Mouse (Mus musculus) liver, postnatal 0 days (tissue): ENCODE measurements around the gene 1700022I11Rik. TPM values are rescaled to one million over a fixed set of nuclear protein-coding genes. Genes with fewer than 3 reads are reported as not detected.
"Not testable (repeated sequence)": the region's sequence is repeated elsewhere in the genome, so short reads cannot be mapped to it uniquely, and the experiment has no call there.

Experiments used
- ATAC-seq: fragments of 200-750 bp; cut with Nextera tagmentation; 2 replicates; pipeline ENCODE4 v1.8.0; 2017; ENCODE audit warnings: mild to moderate bottlenecking, moderate library complexity
- DNase-seq: peaks from one replicate; pipeline ENCODE4 v3.0.0-alpha.2; 2016
- H3K27ac ChIP-seq: fragments of 300-500 bp; sonication (generic); 2 replicates; pipeline ENCODE4 v1.5.1; 2014; ENCODE audit warnings: antibody characterized with exemption, moderate library complexity, mild to moderate bottlenecking, low read depth
- H3K27me3 ChIP-seq: fragments of 300-500 bp; sonication (generic); 2 replicates; pipeline ENCODE4 v1.6.1; 2014; ENCODE audit warnings: low read length, control low read depth, mixed read lengths; ENCODE audit not compliant: insufficient read depth
- H3K36me3 ChIP-seq: fragments of 300-500 bp; sonication (generic); replicated peaks from 2 replicates; pipeline ENCODE4 v1.6.1; 2014; ENCODE audit warnings: mild to moderate bottlenecking, control low read depth, low read length, moderate library complexity, mixed read lengths; ENCODE audit not compliant: insufficient read depth
- H3K4me1 ChIP-seq: fragments of 300-500 bp; sonication (generic); 2 replicates; pipeline ENCODE4 v1.6.1; 2014; ENCODE audit warnings: antibody characterized with exemption, mild to moderate bottlenecking, control low read depth; ENCODE audit not compliant: insufficient read depth
- H3K4me2 ChIP-seq: fragments of 300-500 bp; sonication (generic); 2 replicates; pipeline ENCODE4 v1.6.1; 2014; ENCODE audit warnings: low read depth, mild to moderate bottlenecking, low read length, moderate library complexity, mixed read lengths
- H3K4me3 ChIP-seq: fragments of 300-500 bp; sonication (generic); 2 replicates; pipeline ENCODE4 v1.5.1; 2014; ENCODE audit warnings: low read depth, low read length
- H3K9ac ChIP-seq: fragments of 300-500 bp; sonication (generic); replicated peaks from 2 replicates; pipeline ENCODE4 v1.6.1; 2014; ENCODE audit warnings: mild to moderate bottlenecking, moderate library complexity
- H3K9me3 ChIP-seq: fragments of 300-500 bp; sonication (generic); 2 replicates; pipeline ENCODE4 v1.6.1; 2016; ENCODE audit warnings: mild to moderate bottlenecking, control low read depth, low read length, mixed read lengths
- CTCF ChIP-seq: sonication (generic); IDR thresholded peaks from 2 replicates; pipeline ENCODE4 v1.5.1; 2016; ENCODE audit warnings: antibody characterized with exemption, low read depth
- EP300 ChIP-seq: IDR thresholded peaks from 2 replicates; pipeline ENCODE4 v1.6.1; 2016; ENCODE audit warnings: antibody characterized with exemption, low read depth, mild to moderate bottlenecking
- WGBS: fragments of 180-500 bp; shearing (Covaris S2); extraction: QIAGEN DNeasy Blood & Tissue Kit; methylation state at CpG from one replicate; pipeline ENCODE4 v1.1.7; 2014; ENCODE audit not compliant: insufficient replicate concordance; 5-methylcytosine and 5-hydroxymethylcytosine counted together
- polyA plus RNA-seq: library from polyadenylated mRNA; unstranded; fragments of >200 nt; fragmentation: Nextera tagmentation; extraction: Ambion mirVana; gene quantifications from 2 replicates; pipeline ENCODE4 v1.2.1, GENCODE M21; 2015

Gene 1700022I11Rik
- polyA plus RNA-seq, 1 experiment from 2014 or later: not detected

DNA sequence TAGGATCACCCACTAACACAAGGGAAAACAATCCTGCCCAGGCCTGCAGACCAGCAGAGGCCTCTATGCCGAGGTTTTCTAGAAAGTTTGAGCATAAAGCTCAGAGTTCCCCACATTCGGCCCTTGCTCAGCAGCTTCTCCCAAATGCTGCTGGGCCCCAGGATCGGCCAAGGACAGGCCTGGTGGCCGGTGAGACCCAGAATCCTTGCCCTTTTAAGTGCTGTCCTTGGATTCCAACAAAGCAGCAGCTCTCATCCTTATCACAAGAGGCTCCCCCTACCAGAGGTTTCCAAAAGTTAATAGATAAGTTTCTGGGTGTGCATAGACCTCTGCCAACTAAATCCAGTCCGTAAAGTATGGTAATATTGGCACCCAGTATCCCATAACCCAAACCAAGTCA, 4.5 kb downstream of the 1700022I11Rik start:
- Histone ChIP-seq H3K4me3 (no peak overlapping the region), H3K4me2 (no peak overlapping the region), H3K36me3 (0 out of 2 replicates have a peak, but pooled peaks cover 7% of the 10 kb centered on the region), H3K27me3 (no peaks in the 10 kb centered on the region), H3K4me1 (no peaks in the 10 kb centered on the region), H3K9me3 (no peaks in the 10 kb centered on the region), H3K27ac (no peak overlapping the region), H3K9ac (no peak overlapping the region)
- 72% methylated on average over 5 of the region's 5 CpGs for WGBS
- ATAC-seq (no peak), DNase-seq (no peak)
- TF ChIP-seq EP300: no peak
- TF ChIP-seq CTCF: no peak

DNA sequence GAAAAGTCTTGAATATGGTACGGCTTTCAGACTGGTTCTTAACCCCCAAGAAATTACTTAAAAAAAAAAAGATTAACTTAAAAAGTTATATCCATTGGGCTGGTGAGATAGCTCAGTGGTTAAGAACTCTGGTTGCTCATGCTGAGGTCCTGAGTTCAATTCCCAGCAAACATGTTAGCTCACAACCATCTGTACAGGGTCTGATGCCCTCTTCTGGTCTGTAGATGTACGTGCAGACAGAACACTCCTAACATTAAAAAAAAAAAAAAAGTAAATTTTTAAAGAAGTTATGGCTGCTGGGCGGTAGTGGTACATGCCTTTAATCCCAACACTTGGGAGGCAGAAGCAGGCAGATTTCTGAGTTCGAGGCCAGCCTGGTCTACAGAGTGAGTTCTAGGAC, 8.7 kb downstream of the 1700022I11Rik start:
- ATAC-seq (no peak), DNase-seq (no peak)
- H3K9ac ChIP-seq: no peak overlapping the region
- no peak overlapping the region for H3K4me2 ChIP-seq
- H3K27me3 ChIP-seq: no peaks in the 10 kb centered on the region
- no peaks in the 10 kb centered on the region for H3K9me3 ChIP-seq
- TF ChIP-seq CTCF (peak; percentile 41), EP300 (no peak)
- peaks cover 34% of the 10 kb centered on the region for H3K36me3 ChIP-seq
- no peak overlapping the region for H3K27ac ChIP-seq
- 87% methylated on average over 4 of the region's 4 CpGs for WGBS
- H3K4me1 ChIP-seq: no peaks in the 10 kb centered on the region
- no peak overlapping the region for H3K4me3 ChIP-seq

DNA sequence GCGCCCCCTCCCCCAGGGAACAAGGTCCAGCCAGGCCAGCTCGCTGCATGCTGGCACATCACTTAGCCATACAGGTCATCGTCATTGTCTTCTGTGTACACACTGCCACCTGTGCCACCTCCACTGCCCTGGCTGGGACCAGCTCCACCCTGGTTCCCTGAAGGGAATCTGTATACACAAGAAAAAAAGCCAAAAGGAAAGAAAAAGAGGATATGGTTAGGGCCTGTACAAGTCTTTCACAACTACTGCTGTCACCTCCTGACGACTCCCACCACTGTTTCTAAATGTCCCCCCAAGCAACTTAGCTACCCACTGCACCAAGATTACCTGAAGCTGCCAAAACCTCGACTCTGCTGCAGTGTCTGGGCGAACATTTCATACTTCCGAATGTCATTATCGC, 11.1 kb downstream of the 1700022I11Rik start:
- 74% methylated on average over 7 of the region's 8 CpGs for WGBS
- not testable (repeated sequence) for H3K9me3 ChIP-seq, H3K4me1 ChIP-seq, H3K9ac ChIP-seq, DNase-seq, H3K27ac ChIP-seq, H3K27me3 ChIP-seq, H3K4me2 ChIP-seq, H3K4me3 ChIP-seq
- peak; percentile 51; the same call in 1 of the 2 replicates for ATAC-seq
- H3K36me3 ChIP-seq: peaks cover 58% of the 10 kb centered on the region

DNA sequence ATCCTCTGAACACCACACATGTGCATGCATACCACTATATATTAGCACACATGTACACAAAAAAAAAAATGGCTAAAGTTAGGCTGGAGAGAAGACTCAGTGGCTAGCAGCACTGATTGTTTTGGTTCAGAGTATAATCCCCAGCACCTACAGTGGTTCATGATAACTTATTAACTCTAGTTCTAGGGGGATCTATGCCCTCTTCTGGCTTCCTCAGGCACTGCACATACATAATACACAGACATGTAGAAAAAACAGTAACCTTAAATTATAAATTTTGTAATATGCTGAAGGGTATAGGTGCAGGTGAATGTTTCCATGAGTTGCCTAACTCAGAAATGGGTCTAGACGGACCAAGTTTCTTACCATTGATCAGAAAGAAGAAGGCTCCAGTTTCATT, 18.9 kb downstream of the 1700022I11Rik start:
- H3K4me3 ChIP-seq: no peak overlapping the region
- H3K4me2 ChIP-seq: no peak overlapping the region
- no peak overlapping the region for H3K9ac ChIP-seq
- H3K9me3 ChIP-seq: no peaks in the 10 kb centered on the region
- peaks cover 88% of the 10 kb centered on the region for H3K36me3 ChIP-seq
- no peaks in the 10 kb centered on the region for H3K4me1 ChIP-seq
- DNase-seq: no peak
- no peak for ATAC-seq
- no peaks in the 10 kb centered on the region for H3K27me3 ChIP-seq
- 82% methylated on average over 1 of the region's 1 CpGs for WGBS
- TF ChIP-seq EP300 (no peak), CTCF (peak; percentile 24)
- no peak overlapping the region for H3K27ac ChIP-seq

DNA sequence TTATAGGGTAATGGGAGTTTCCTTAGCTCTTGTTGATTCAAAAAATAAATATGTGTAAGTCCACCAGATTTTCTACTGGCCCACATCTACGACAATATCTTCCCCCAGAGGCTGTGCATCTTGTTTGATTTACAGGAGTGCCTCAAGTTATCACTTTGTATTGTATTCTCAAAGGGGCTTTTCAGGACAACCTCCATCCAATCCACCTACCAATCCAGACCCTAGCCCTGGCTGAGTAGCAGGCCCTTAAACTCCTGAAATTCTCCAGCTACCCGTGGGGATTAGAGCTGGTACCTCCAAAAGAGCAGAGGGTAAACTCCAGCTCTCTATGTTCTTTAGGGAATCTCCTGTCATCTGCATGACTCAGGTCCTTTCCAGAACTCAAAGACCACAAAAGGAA, 28.6 kb downstream of the 1700022I11Rik start:
- ATAC-seq: no peak
- Histone ChIP-seq H3K4me1 (peaks cover 19% of the 10 kb centered on the region), H3K4me3 (peak overlapping the region; percentile 95; the same call in 1 of the 2 replicates), H3K9me3 (no peaks in the 10 kb centered on the region), H3K27ac (no peak overlapping the region), H3K9ac (peak overlapping the region; percentile 98), H3K36me3 (peaks cover 29% of the 10 kb centered on the region), H3K27me3 (no peaks in the 10 kb centered on the region), H3K4me2 (peak overlapping the region; percentile 78)
- WGBS: 47% methylated on average over 2 of the region's 2 CpGs
- no peak for DNase-seq
- TF ChIP-seq CTCF (no peak), EP300 (no peak)

DNA sequence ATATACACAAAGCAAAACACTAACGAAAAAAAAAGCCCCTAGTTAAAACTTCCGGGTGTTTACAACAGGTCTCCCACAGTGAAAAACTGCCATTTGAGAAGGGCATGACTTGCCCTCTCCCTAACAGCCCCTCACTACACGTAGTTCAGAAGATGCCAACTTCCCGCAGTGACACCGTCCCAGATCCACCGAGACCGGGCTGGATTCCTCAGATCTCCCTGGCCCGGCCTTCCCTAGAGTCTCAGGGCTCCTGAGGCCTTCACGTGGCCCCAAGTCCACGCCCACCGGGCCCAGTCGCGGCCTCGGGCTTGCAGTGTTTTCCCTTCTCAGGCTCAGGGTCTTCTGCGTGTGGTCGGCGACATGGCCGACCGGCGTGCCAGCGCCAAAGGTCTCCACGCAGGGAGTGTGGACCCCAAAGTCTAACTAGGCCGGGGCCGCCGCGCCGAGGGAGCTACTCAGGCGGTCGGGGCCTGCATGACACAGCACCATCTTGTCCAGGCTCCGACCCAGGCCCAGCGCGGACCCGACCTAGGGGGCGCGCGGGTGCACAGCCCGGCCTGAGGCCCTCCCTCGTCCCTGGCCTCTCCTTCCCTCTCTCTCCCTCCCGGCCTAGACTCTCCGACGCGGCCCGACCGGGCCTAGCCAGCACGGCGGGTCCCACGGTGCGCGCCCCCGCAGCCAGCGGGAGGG, 30.2 kb downstream of the 1700022I11Rik start:
- Histone ChIP-seq H3K9me3 (no peaks in the 10 kb centered on the region), H3K27me3 (no peaks in the 10 kb centered on the region), H3K27ac (peak overlapping the region; percentile 99), H3K4me3 (peak overlapping the region; percentile 95), H3K4me2 (peak overlapping the region; percentile 78), H3K36me3 (peaks cover 13% of the 10 kb centered on the region), H3K9ac (peak overlapping the region; percentile 98), H3K4me1 (peaks cover 19% of the 10 kb centered on the region)
- DNase-seq (peak; percentile 82), ATAC-seq (peak; percentile 70)
- TF ChIP-seq EP300 (no peak), CTCF (peak; percentile 50)
- under 1% methylated on average over 43 of the region's 51 CpGs for WGBS

DNA sequence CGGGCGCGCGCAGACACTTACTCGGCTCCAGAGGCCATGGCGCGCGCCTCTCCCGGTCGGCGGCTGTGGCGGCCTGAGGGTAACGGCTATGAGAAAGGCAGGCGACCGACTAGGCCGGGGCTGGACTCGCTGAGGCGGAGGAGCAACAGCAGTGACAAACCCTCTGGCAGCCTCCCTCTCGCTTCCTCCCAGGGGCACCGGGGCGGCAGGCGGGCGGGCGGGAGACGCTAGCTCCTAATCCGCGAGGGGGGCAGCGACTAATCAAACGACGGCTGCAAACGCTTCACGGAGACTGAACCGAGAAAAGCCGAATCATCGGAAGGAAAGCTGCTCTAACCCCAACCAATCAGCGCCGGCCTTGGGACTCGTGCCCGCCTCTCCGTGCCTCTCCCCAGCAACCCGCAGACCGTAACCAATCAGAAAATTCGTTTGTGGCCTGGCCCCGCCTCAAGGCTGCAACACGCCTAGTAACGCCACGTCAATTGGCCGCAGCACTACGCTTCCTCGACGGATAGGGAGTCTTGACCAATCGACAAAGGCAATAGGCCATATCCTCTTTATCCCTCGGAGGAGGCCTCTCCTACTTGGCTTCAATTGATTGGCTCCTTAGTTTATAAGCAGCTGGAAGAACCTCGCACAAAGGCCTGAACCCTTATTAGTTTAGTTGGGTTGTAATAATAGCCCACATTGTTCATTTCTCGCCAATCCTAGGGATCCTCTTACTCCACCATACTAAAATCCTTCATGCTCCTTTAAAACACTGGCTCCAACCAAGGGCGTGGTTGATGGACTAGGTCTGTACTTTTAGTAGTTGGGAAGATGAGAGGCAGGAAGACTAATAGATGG, 31.0 kb downstream of the 1700022I11Rik start, which contains the start of gene Vcp:
Vcp (minus strand) TSS at position 367 of the 846 bp plus-strand sequence.
- not testable (repeated sequence) for H3K36me3 ChIP-seq, H3K9me3 ChIP-seq, H3K27me3 ChIP-seq
- peaks cover 19% of the 10 kb centered on the region for H3K4me1 ChIP-seq
- ATAC-seq: peak; percentile 97
- DNase-seq: peak; percentile 99
- peak within 1 kb of the TSS; percentile 78 for H3K4me2 ChIP-seq
- H3K27ac ChIP-seq: peak within 1 kb of the TSS; percentile 99
- WGBS: 2% methylated on average over 42 of the region's 56 CpGs
- peak within 1 kb of the TSS; percentile 95 for H3K4me3 ChIP-seq
- H3K9ac ChIP-seq: peak within 1 kb of the TSS; percentile 98
